In genomic region chr2:84952251-84952650, GRCm38 (mm10) we compare ENCODE assay signal across 25 mouse cellular contexts. TPM values are rescaled to one million over a fixed set of nuclear protein-coding genes. Genes with fewer than 3 reads are reported as not detected.
"Had no signal": no experiment of that assay in that cellular context is flagged by ENCODE, and none has a peak within 500 bp of the region (broad histone marks: within the 10 kb centered on the region; RNA-seq: fewer than 3 reads in every experiment).

No protein-coding gene starts in this region.

- H3K4me1 ChIP-seq: lung, embryonic 15.5 days; midbrain, embryonic 10.5 days; midbrain, embryonic 12.5 days; neural tube, embryonic 13.5 days; neural tube, embryonic 15.5 days; stomach, embryonic 15.5 days had no signal

- ATAC-seq: liver, postnatal 0 days; lung, postnatal 0 days; midbrain, embryonic 16.5 days had no signal

- H3K9me3 ChIP-seq: lung, embryonic 15.5 days; midbrain, embryonic 10.5 days; midbrain, embryonic 12.5 days; neural tube, embryonic 13.5 days; neural tube, embryonic 15.5 days; stomach, embryonic 15.5 days had no signal

- H3K4me3 ChIP-seq: lung, embryonic 15.5 days; midbrain, embryonic 10.5 days; midbrain, embryonic 12.5 days; myocyte; neural tube, embryonic 13.5 days; neural tube, embryonic 15.5 days; stomach, embryonic 15.5 days had no signal

- H3K4me2 ChIP-seq: lung, embryonic 15.5 days; midbrain, embryonic 12.5 days; neural tube, embryonic 13.5 days; neural tube, embryonic 15.5 days; stomach, embryonic 15.5 days had no signal

- H3K27ac ChIP-seq: lung, embryonic 15.5 days; midbrain, embryonic 10.5 days; midbrain, embryonic 12.5 days; neural tube, embryonic 13.5 days; neural tube, embryonic 15.5 days; stomach, embryonic 15.5 days; stomach, postnatal 0 days had no signal

- H3K36me3 ChIP-seq: midbrain, embryonic 12.5 days; neural tube, embryonic 13.5 days; neural tube, embryonic 15.5 days had no signal

- H3K27me3 ChIP-seq: lung, embryonic 15.5 days; midbrain, embryonic 12.5 days; neural tube, embryonic 13.5 days; neural tube, embryonic 15.5 days; stomach, embryonic 15.5 days had no signal

- H3K9ac ChIP-seq: liver, postnatal 0 days; lung, embryonic 15.5 days; midbrain, embryonic 12.5 days; neural tube, embryonic 13.5 days; neural tube, embryonic 15.5 days; stomach, embryonic 15.5 days had no signal

- DNase-seq: liver, postnatal 0 days; lung, adult 2 months; lung, postnatal 4 days; midbrain, embryonic 14.5 days; retina, postnatal 1 day; right cerebral cortex, adult 18-20 months; right cerebral cortex, postnatal 25 days; right cerebral cortex, postnatal 4 days; thymus, adult 2 months; thymus, postnatal 25 days; thymus, postnatal 4 days had no signal

RNA-seq across cellular contexts. Expression of gene Prg2, which starts 28.0 kb away (rescaled TPM):
- polyA plus RNA-seq: lung, postnatal 0 days; midbrain, embryonic 10.5 days; midbrain, embryonic 12.5 days; midbrain, embryonic 14.5 days; midbrain, embryonic 16.5 days; myocyte; neural tube, embryonic 11.5 days; testis, adult 2 months had no signal

RNA-seq across cellular contexts. Expression of gene Prg3, which starts 35.8 kb away (rescaled TPM):
- total RNA-seq: megakaryocyte-erythroid progenitor cell, adult 5-6 weeks had no signal
- polyA plus RNA-seq: lung, adult 2 months; lung, embryonic 15.5 days; lung, postnatal 0 days; midbrain, embryonic 10.5 days; midbrain, embryonic 12.5 days; midbrain, embryonic 14.5 days; midbrain, embryonic 16.5 days; myocyte; neural tube, embryonic 11.5 days; neural tube, embryonic 13.5 days; neural tube, embryonic 15.5 days; small intestine, adult 2 months; stomach, postnatal 0 days; testis, adult 2 months had no signal
